Mouse (Mus musculus): ENCODE data around the gene Rfesd. TPM values are rescaled to one million over a fixed set of nuclear protein-coding genes. Genes with fewer than 3 reads are reported as not detected.

Gene Rfesd
- 17.3 and 17.5 TPM in 2 replicates for polyA plus RNA-seq (2012; rRNA removed)

GRCm38 (mm10) chr13:76017974-76018843 is at the start of gene Rfesd:
Gene Rfesd, minus strand, starts transcription at chr13:76018719.

DNA sequence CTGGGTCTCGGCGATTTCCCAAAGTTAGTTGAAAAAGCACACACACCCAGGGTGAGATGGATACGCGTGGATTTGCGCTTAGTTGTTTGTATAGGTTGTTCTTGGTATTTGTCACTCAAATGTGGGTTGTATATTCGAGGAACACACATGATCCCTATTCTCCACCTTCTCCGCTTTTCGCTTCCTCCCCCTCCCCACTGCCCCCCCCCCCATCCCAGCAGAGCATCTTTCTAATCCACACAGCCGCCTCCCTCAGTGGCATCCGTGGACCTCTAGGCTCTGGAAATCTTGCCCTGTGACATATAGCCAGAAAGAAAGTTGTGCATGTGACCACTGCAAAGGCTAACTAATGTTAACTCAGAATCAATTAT is 38.4 kb upstream of the Rfesd start, which contains the start of gene Gpr150:
Gpr150 (minus strand) TSS at position 101 of the 371 bp plus-strand sequence.

GRCm38 (mm10) chr13:75966850-75967249 is 51.7 kb downstream of the Rfesd start, which contains the start of gene Spata9:
Gene Spata9, plus strand, starts transcription at chr13:75967150.

Other genes with a start within 250 kb of the Rfesd start
- gene Glrx, start 178.9 kb downstream of the Rfesd start, polyA plus RNA-seq (2012; rRNA removed), result 86.7 and 92.6 TPM in 2 replicates
- 2.9 and 3.4 TPM in 2 replicates for gene Rhobtb3, start 74.8 kb downstream of the Rfesd start, polyA plus RNA-seq (2012; rRNA removed)
- gene Spata9, start 51.6 kb downstream of the Rfesd start, polyA plus RNA-seq (2012; rRNA removed), result 0.02 TPM in 1 of 2 replicates, not detected in the other
- 0.31 and 0.37 TPM in 2 replicates for gene Gpr150, start 38.3 kb upstream of the Rfesd start, polyA plus RNA-seq (2012; rRNA removed)
- 2.7 and 2.9 TPM in 2 replicates for gene Arsk, start 79.9 kb upstream of the Rfesd start, polyA plus RNA-seq (2012; rRNA removed)
- 4.9 and 5.2 TPM in 2 replicates for gene Ttc37, start 80.0 kb upstream of the Rfesd start, polyA plus RNA-seq (2012; rRNA removed)